Mouse (Mus musculus): ENCODE data around the gene Iqgap1.

GRCm38 (mm10) chr7:80781444-80782120, 44.2 kb downstream of the Iqgap1 start:
- TF ChIP-seq CTCF (IDR thresholded peaks at IDR 0.05; ENCODE audit: borderline replicate concordance, insufficient read depth, low read length): no peak
- TF ChIP-seq POLR2A (IDR thresholded peaks at IDR 0.05; ENCODE audit: low read depth, low read length): no peak
